Mouse (Mus musculus) CH12.LX (cell line): ENCODE measurements around the gene Ethe1. TPM values are rescaled to one million over a fixed set of nuclear protein-coding genes. Genes with fewer than 3 reads are reported as not detected.

Experiments used
- DNase-seq: peaks from one replicate; pipeline ENCODE4 v3.0.0-alpha.2; 2013; ENCODE audit errors: extremely low read depth
- H3K27ac ChIP-seq: 2 replicates; pipeline ENCODE4 v1.5.1; 2012; ENCODE audit warnings: low read depth, mild to moderate bottlenecking, control low read depth, moderate library complexity; ENCODE audit not compliant: insufficient read depth
- H3K27me3 ChIP-seq: replicated peaks from 2 replicates; pipeline ENCODE3; 2012; ENCODE audit warnings: inconsistent platforms
- H3K36me3 ChIP-seq, 2 experiments: replicated peaks in 1 of 2; 2 replicates each; pipeline versions ENCODE3 to v1.6.1; 2012; ENCODE audit warnings: inconsistent platforms in 1 of 2, low read length in 1 of 2, mild to moderate bottlenecking in 1 of 2, mixed read lengths in 1 of 2, moderate library complexity in 1 of 2; ENCODE audit not compliant: control insufficient read depth in 1 of 2, insufficient read depth in 1 of 2
- H3K4me1 ChIP-seq, 2 experiments: 2 replicates each; pipeline ENCODE4 v1.6.1; 2012; ENCODE audit warnings: inconsistent platforms in 1 of 2, moderate library complexity in 1 of 2; ENCODE audit not compliant: insufficient read depth in 2 of 2, control insufficient read depth in 1 of 2
- H3K4me2 ChIP-seq: 2 replicates; pipeline ENCODE4 v1.6.1; 2012; ENCODE audit warnings: low read depth, mild to moderate bottlenecking, control low read depth; ENCODE audit not compliant: poor library complexity, insufficient read depth, severe bottlenecking
- H3K4me3 ChIP-seq, 3 experiments: fragments of 150-350 bp in 1 of 3; sonication (generic) in 1 of 3; replicated peaks in 1 of 3; 2 replicates each; pipeline versions ENCODE3 to v1.5.1; 2011 to 2012; ENCODE audit warnings: low read depth in 2 of 3, low read length in 2 of 3, mild to moderate bottlenecking in 2 of 3, moderate library complexity in 2 of 3, control low read depth in 1 of 3, improper control_type of control experiment in 1 of 3, inconsistent platforms in 1 of 3, mixed read lengths in 1 of 3; ENCODE audit not compliant: poor library complexity in 1 of 3
- H3K79me2 ChIP-seq: replicated peaks from 2 replicates; pipeline ENCODE4 v1.6.1; 2012; ENCODE audit warnings: mild to moderate bottlenecking, moderate library complexity; ENCODE audit not compliant: control insufficient read depth, poor library complexity, insufficient read depth, severe bottlenecking; ENCODE audit errors: extremely low read depth
- H3K9ac ChIP-seq: 2 replicates; pipeline ENCODE4 v1.6.1; 2012; ENCODE audit warnings: low read depth, mild to moderate bottlenecking, control low read depth, moderate library complexity; ENCODE audit not compliant: insufficient read depth
- H3K9me3 ChIP-seq: replicated peaks from 2 replicates; pipeline ENCODE3; 2012; ENCODE audit warnings: low read length, inconsistent platforms, mixed read lengths
- BHLHE40 ChIP-seq: IDR thresholded peaks from 2 replicates; pipeline ENCODE4 v1.6.1; 2011; ENCODE audit warnings: mild to moderate bottlenecking, low read depth, low read length, improper control_type of control experiment
- CHD1 ChIP-seq: IDR thresholded peaks from 2 replicates; pipeline ENCODE4 v1.6.1; 2012; ENCODE audit warnings: low read depth, low read length, improper control_type of control experiment, inconsistent platforms
- CHD2 ChIP-seq: IDR thresholded peaks from 2 replicates; pipeline ENCODE4 v1.6.1; 2011; ENCODE audit warnings: low read length, improper control_type of control experiment
- CTCF ChIP-seq, 2 experiments: IDR thresholded peaks in 1 of 2; conservative IDR thresholded peaks in 1 of 2; 2 replicates each; pipeline ENCODE4 v1.5.1; 2011 to 2012; ENCODE audit warnings: low read depth in 2 of 2, low read length in 2 of 2, improper control_type of control experiment in 1 of 2, inconsistent platforms in 1 of 2, mild to moderate bottlenecking in 1 of 2, moderate library complexity in 1 of 2
- EP300 ChIP-seq: IDR thresholded peaks from 2 replicates; pipeline ENCODE4 v1.6.1; 2011; ENCODE audit warnings: low read length, improper control_type of control experiment
- HCFC1 ChIP-seq: IDR thresholded peaks from 2 replicates; pipeline ENCODE4 v1.6.1; 2012; ENCODE audit warnings: low read depth, mild to moderate bottlenecking, inconsistent platforms, low read length, improper control_type of control experiment
- IRF4 ChIP-seq: IDR thresholded peaks from 2 replicates; pipeline ENCODE4 v1.6.1; 2014; ENCODE audit warnings: low read depth, mild to moderate bottlenecking, inconsistent platforms, low read length, improper control_type of control experiment
- JUN ChIP-seq: IDR thresholded peaks from 2 replicates; pipeline ENCODE4 v1.6.1; 2011; ENCODE audit warnings: low read depth, mild to moderate bottlenecking, low read length, improper control_type of control experiment, moderate library complexity; ENCODE audit not compliant: insufficient read depth
- MAFK ChIP-seq: IDR thresholded peaks from 2 replicates; pipeline ENCODE4 v1.6.1; 2011; ENCODE audit warnings: low read length, improper control_type of control experiment; ENCODE audit not compliant: insufficient replicate concordance
- MAX ChIP-seq: IDR thresholded peaks from 2 replicates; pipeline ENCODE4 v1.6.1; 2011; ENCODE audit warnings: low read length, improper control_type of control experiment
- MXI1 ChIP-seq: IDR thresholded peaks from 2 replicates; pipeline ENCODE4 v1.6.1; 2011; ENCODE audit warnings: mild to moderate bottlenecking, low read depth, low read length, improper control_type of control experiment
- MYC ChIP-seq: IDR thresholded peaks from 2 replicates; pipeline ENCODE4 v1.6.1; 2011; ENCODE audit warnings: low read depth, mild to moderate bottlenecking, improper control_type of control experiment, low read length
- NELFE ChIP-seq: IDR thresholded peaks from 2 replicates; pipeline ENCODE4 v1.6.1; 2011; ENCODE audit warnings: low read depth, low read length, improper control_type of control experiment
- NRF1 ChIP-seq: IDR thresholded peaks from 2 replicates; pipeline ENCODE4 v1.6.1; 2014; ENCODE audit warnings: low read depth, mild to moderate bottlenecking, inconsistent platforms, low read length, improper control_type of control experiment, moderate library complexity
- PAX5 ChIP-seq: IDR thresholded peaks from 2 replicates; pipeline ENCODE4 v1.6.1; 2012; ENCODE audit warnings: low read length, inconsistent platforms, mixed read lengths
- POLR2AphosphoS2 ChIP-seq: IDR thresholded peaks from 2 replicates; pipeline ENCODE4 v1.6.1; 2011; ENCODE audit warnings: low read depth, low read length, improper control_type of control experiment
- RAD21 ChIP-seq: IDR thresholded peaks from 2 replicates; pipeline ENCODE4 v1.6.1; 2011; ENCODE audit warnings: low read depth, mild to moderate bottlenecking, low read length, improper control_type of control experiment, moderate library complexity
- RCOR1 ChIP-seq: conservative IDR thresholded peaks from 2 replicates; pipeline ENCODE4 v1.6.1; 2012; ENCODE audit warnings: low read depth, mild to moderate bottlenecking, inconsistent platforms, low read length, improper control_type of control experiment
- SIN3A ChIP-seq: IDR thresholded peaks from 2 replicates; pipeline ENCODE4 v1.6.1; 2012; ENCODE audit warnings: low read length, improper control_type of control experiment, inconsistent platforms
- USF2 ChIP-seq: conservative IDR thresholded peaks from 2 replicates; pipeline ENCODE4 v1.6.1; 2011; ENCODE audit warnings: low read depth, low read length, improper control_type of control experiment
- ZMIZ1 ChIP-seq: IDR thresholded peaks from 2 replicates; pipeline ENCODE4 v1.6.1; 2012; ENCODE audit warnings: low read depth, mild to moderate bottlenecking, inconsistent platforms, low read length, improper control_type of control experiment
- dilution Hi-C: fragments of 300-500 bp; cut with MboI; formaldehyde crosslinking; loops from 2 replicates; pipeline ENCODE4 v1.14.3; 2020; ENCODE audit warnings: low sequenced_read_pairs; ENCODE audit not compliant: extremely low pct_unique_long_range_greater_than_20kb, extremely low pct_ligation_motif_present
- in situ Hi-C: fragments of 300-500 bp; cut with MboI; formaldehyde crosslinking; loops from 3 replicates; pipeline ENCODE4 v1.14.3; 2019; ENCODE audit warnings: low sequenced_read_pairs, low pct_ligation_motif_present, low pct_unique_long_range_greater_than_20kb, mixed read lengths
- polyA plus RNA-seq: library from polyadenylated mRNA; unstranded; fragments of >175 nt; gene quantifications from 2 replicates; pipeline ENCODE4 v1.2.1, GENCODE M21; 2012; ENCODE audit warnings: low read depth; ENCODE audit not compliant: insufficient read length
- total RNA-seq, 2 experiments: library from RNA; depleted of rRNA; stranded (reverse); fragments of 300-350 nt in 1 of 2; fragments of >200 nt in 1 of 2; gene quantifications; 2 replicates each; pipeline ENCODE4 v1.2.3; 2012 to 2014

The Ethe1 gene
- total and polyA plus RNA-seq, 3 experiments, result 22.8 to 32.0 (median 24.1) TPM

GRCm38 (mm10) chr7:24539686-24540085, 47.7 kb upstream of the Ethe1 start:
- dilution Hi-C loops, result no loop called here
- TF ChIP-seq MYC, result no peak
- TF ChIP-seq MXI1, result no peak
- no peak for TF ChIP-seq JUN
- no peak for TF ChIP-seq CHD2
- no peak for TF ChIP-seq MAFK
- TF ChIP-seq PAX5, result no peak
- TF ChIP-seq MAX, result no peak
- TF ChIP-seq CHD1, result no peak
- TF ChIP-seq POLR2AphosphoS2, result no peak
- no peak for TF ChIP-seq RCOR1
- no peak for TF ChIP-seq RAD21
- no peak for TF ChIP-seq BHLHE40
- TF ChIP-seq IRF4, result no peak
- no peak for TF ChIP-seq HCFC1
- no peak for TF ChIP-seq NELFE
- TF ChIP-seq SIN3A, result no peak
- TF ChIP-seq USF2, result no peak

GRCm38 (mm10) chr7:24544506-24544905, 42.8 kb upstream of the Ethe1 start:
- no peak overlapping the region for H3K9ac ChIP-seq
- H3K36me3 ChIP-seq, result peaks cover 8 to 19% of the 10 kb centered on the region in 2 experiments
- peaks cover 18% of the 10 kb centered on the region for H3K79me2 ChIP-seq
- dilution Hi-C loops, result no loop called here
- no peaks in the 10 kb centered on the region for H3K27me3 ChIP-seq
- peaks cover 3 to 31% of the 10 kb centered on the region in 2 experiments; a peak in 3 of 4 replicates for H3K4me1 ChIP-seq
- no peak overlapping the region for H3K4me2 ChIP-seq
- H3K9me3 ChIP-seq, result peaks cover 4% of the 10 kb centered on the region
- in situ Hi-C loops, result no loop called here
- H3K4me3 ChIP-seq, result no peak overlapping the region
- H3K27ac ChIP-seq, result no peak overlapping the region
- no peak for DNase-seq
- TF ChIP-seq ZMIZ1, result no peak
- peak; percentile 28 to 39; a peak in 3 of 4 replicates for TF ChIP-seq CTCF (conservative IDR thresholded peaks at IDR 0.05 in 1 of 2, IDR thresholded peaks at IDR 0.05 in 1 of 2; ENCODE audit: low read depth in 2 of 2, low read length in 2 of 2)
- no peak for TF ChIP-seq EP300
- TF ChIP-seq NRF1, result no peak
- TF ChIP-seq BHLHE40, result no peak

More at GRCm38 (mm10) chr7:24539686-24540085, 47.7 kb upstream of the Ethe1 start:
- H3K36me3 ChIP-seq, result peaks cover 4 to 21% of the 10 kb centered on the region in 2 experiments
- H3K79me2 ChIP-seq, result no peaks in the 10 kb centered on the region
- peaks cover 0 to 21% of the 10 kb centered on the region in 2 experiments; a peak in 2 of 4 replicates for H3K4me1 ChIP-seq
- DNase-seq, result no peak
- H3K4me3 ChIP-seq, result no peak overlapping the region
- peaks cover 3% of the 10 kb centered on the region for H3K9me3 ChIP-seq
- H3K27me3 ChIP-seq, result no peaks in the 10 kb centered on the region
- no peak overlapping the region for H3K4me2 ChIP-seq
- H3K27ac ChIP-seq, result no peak overlapping the region
- H3K9ac ChIP-seq, result no peak overlapping the region
- in situ Hi-C loops, result loop anchor here (10.0 kb wide), 2 partner anchors 55 to 105 kb away; no protein-coding TSS in a partner anchor
